Mouse (Mus musculus) liver, postnatal 0 days (tissue): Measurements from ENCODE around the gene Bag6.

Experiments used
- CTCF ChIP-seq: sonication (generic); IDR thresholded peaks from 2 replicates; pipeline ENCODE4 v1.5.1; 2016; ENCODE audit warnings: antibody characterized with exemption, low read depth
- EP300 ChIP-seq: IDR thresholded peaks from 2 replicates; pipeline ENCODE4 v1.6.1; 2016; ENCODE audit warnings: antibody characterized with exemption, low read depth, mild to moderate bottlenecking

DNA sequence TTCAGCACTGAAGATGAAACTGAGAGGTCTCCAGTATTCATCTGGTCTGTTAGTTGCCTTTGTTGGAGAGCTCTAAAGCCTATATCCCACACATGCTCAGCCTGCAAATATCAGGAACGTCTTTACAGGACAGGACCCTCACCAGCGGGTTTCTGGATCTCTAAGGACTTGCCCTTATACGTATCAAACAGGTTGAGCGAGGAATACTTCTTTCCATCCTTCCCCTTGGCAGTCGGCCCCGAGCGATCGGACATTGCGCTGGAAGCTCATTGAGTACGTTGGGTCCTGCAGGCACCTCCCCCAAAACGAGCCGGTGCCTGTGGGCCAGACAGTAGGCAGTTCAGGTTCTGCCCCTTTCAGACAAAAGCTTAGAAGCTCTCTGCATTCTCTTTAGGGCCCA is 27.8 kb downstream of the Bag6 start:
- TF ChIP-seq CTCF (no peak), EP300 (no peak)
